Mouse (Mus musculus): Measurements from ENCODE around the gene Lrp2bp. TPM values are rescaled to one million over a fixed set of nuclear protein-coding genes. Genes with fewer than 3 reads are reported as not detected.

Lrp2bp gene
- total and polyA plus RNA-seq, 2 experiments from 2014 or later = 0.36 to 0.99 TPM

DNA sequence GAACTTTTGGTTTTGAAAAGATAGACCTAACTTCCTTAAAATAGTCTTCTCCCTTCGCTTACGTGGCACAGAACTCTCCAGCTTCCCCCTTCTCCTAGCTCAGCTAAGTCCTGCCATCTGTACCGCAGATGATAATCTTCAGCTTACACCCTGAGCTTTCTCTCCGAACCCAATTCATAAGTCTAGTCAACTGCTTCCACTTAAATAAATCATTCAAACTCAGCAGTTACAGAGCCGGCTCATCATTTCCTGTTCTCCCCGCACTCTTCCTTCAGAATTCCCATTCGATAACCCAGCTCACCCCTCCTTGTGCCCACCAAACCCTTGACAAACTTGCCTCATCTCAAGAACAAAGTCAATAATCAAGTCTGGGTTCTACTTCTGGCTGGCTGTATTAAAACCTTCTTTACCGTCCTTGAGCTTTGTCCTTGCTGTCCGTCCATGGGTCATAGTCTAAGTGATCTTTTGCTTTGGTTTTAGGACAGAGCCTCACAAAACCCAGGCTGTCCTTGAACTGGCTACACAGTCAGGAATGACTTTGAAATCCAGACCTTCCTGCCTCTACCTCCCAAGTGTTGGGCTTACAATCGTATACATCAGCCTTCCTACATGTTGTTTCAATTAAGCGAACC, 23.1 kb upstream of the Lrp2bp start:
- TF ChIP-seq CTCF (IDR thresholded peaks at IDR 0.05; ENCODE audit: low read depth) = no peak
- no peak for TF ChIP-seq EP300 (IDR thresholded peaks at IDR 0.05; ENCODE audit: low read depth)
- H3K9me3 ChIP-seq (replicated peaks; ENCODE audit: control insufficient read depth, low read length) = peaks cover 3% of the 10 kb centered on the region; the same call in 1 of the 2 replicates
- no peaks in the 10 kb centered on the region for H3K27me3 ChIP-seq (ENCODE audit: control insufficient read depth, insufficient read depth, low read length)
- peaks cover 13% of the 10 kb centered on the region; the same call in 1 of the 2 replicates for H3K4me1 ChIP-seq (ENCODE audit: control insufficient read depth, insufficient read depth)
- peaks cover 11% of the 10 kb centered on the region for H3K36me3 ChIP-seq (replicated peaks; ENCODE audit: control insufficient read depth, insufficient read depth, low read length)
- H3K4me2 ChIP-seq (ENCODE audit: low read depth, low read length) = peak overlapping the region; percentile 76
- H3K9ac ChIP-seq (replicated peaks; ENCODE audit: low read depth, low read length) = peak overlapping the region; percentile 68
- DNase-seq (ENCODE audit: low spot score) (peak; percentile 11), ATAC-seq (ENCODE audit: insufficient read depth, low read depth) (no peak)
- H3K4me3 ChIP-seq (ENCODE audit: low read depth, low read length) = peak overlapping the region; percentile 75
- WGBS = 55% methylated on average over 11 of the region's 11 CpGs
- H3K27ac ChIP-seq (ENCODE audit: low read depth) = peak overlapping the region; percentile 50; the same call in 1 of the 2 replicates

DNA sequence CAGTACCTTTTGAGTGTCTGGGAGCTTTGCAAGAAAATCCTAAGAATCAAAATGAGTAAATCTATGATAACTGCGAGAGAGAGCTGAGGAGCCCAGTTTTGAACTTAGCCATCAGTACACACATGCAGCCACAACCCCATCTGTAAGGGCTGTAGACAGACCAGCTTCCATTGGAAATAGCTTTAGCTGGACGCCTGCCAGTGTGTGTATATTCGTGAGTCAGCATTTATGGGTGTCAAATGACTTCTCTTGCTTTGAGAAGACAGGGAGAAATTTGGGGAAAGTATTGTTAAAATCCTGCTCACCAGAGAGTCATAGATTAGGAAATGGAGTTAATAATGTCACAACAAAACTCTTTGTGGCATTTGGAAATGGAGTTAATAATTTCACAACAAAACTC, 12.4 kb upstream of the Lrp2bp start:
- Histone ChIP-seq H3K4me2 (ENCODE audit: low read depth, low read length) (no peak overlapping the region), H3K27ac (ENCODE audit: low read depth) (no peak overlapping the region), H3K4me1 (ENCODE audit: control insufficient read depth, insufficient read depth) (no peaks in the 10 kb centered on the region), H3K36me3 (replicated peaks; ENCODE audit: control insufficient read depth, insufficient read depth, low read length) (peaks cover 59% of the 10 kb centered on the region), H3K27me3 (ENCODE audit: control insufficient read depth, insufficient read depth, low read length) (no peaks in the 10 kb centered on the region), H3K4me3 (ENCODE audit: low read depth, low read length) (no peak overlapping the region), H3K9ac (replicated peaks; ENCODE audit: low read depth, low read length) (no peak overlapping the region), H3K9me3 (replicated peaks; ENCODE audit: control insufficient read depth, low read length) (no peaks in the 10 kb centered on the region)
- DNase-seq (ENCODE audit: low spot score) (no peak), ATAC-seq (ENCODE audit: insufficient read depth, low read depth) (no peak)
- TF ChIP-seq EP300 (IDR thresholded peaks at IDR 0.05; ENCODE audit: low read depth) (no peak), CTCF (IDR thresholded peaks at IDR 0.05; ENCODE audit: low read depth) (no peak)
- 72% methylated on average over 3 of the region's 3 CpGs for WGBS

DNA sequence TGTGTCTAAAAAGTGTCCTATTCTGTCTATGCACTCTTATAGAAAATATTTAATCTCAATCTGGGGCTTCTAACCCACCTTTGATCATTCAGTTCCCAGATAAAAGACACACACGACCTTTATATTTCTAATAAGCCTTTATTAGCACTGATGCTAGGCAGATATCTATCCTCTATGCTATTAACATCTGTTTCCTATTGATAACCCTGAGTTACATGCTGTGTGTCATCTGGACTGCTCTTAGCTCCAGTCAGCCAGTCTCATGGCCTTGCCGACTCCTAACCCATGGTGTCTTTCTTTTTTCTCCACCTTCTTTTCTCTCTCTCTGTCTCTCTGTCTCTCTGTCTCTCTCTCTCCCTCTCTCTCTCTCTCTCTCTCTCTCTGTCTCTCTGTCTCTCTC, 10.9 kb upstream of the Lrp2bp start:
- H3K4me1 ChIP-seq (ENCODE audit: control insufficient read depth, insufficient read depth) = no peaks in the 10 kb centered on the region
- ATAC-seq (ENCODE audit: insufficient read depth, low read depth) (no peak), DNase-seq (ENCODE audit: low spot score) (no peak)
- no peak for TF ChIP-seq EP300 (IDR thresholded peaks at IDR 0.05; ENCODE audit: low read depth)
- TF ChIP-seq CTCF (IDR thresholded peaks at IDR 0.05; ENCODE audit: low read depth) = no peak
- peaks cover 51% of the 10 kb centered on the region for H3K36me3 ChIP-seq (replicated peaks; ENCODE audit: control insufficient read depth, insufficient read depth, low read length)
- 58% methylated on average over 2 of the region's 2 CpGs for WGBS
- H3K27me3 ChIP-seq (ENCODE audit: control insufficient read depth, insufficient read depth, low read length) = no peaks in the 10 kb centered on the region
- H3K4me3 ChIP-seq (ENCODE audit: low read depth, low read length) = no peak overlapping the region
- no peaks in the 10 kb centered on the region for H3K9me3 ChIP-seq (replicated peaks; ENCODE audit: control insufficient read depth, low read length)
- H3K4me2 ChIP-seq (ENCODE audit: low read depth, low read length) = no peak overlapping the region
- no peak overlapping the region for H3K27ac ChIP-seq (ENCODE audit: low read depth)
- no peak overlapping the region for H3K9ac ChIP-seq (replicated peaks; ENCODE audit: low read depth, low read length)

DNA sequence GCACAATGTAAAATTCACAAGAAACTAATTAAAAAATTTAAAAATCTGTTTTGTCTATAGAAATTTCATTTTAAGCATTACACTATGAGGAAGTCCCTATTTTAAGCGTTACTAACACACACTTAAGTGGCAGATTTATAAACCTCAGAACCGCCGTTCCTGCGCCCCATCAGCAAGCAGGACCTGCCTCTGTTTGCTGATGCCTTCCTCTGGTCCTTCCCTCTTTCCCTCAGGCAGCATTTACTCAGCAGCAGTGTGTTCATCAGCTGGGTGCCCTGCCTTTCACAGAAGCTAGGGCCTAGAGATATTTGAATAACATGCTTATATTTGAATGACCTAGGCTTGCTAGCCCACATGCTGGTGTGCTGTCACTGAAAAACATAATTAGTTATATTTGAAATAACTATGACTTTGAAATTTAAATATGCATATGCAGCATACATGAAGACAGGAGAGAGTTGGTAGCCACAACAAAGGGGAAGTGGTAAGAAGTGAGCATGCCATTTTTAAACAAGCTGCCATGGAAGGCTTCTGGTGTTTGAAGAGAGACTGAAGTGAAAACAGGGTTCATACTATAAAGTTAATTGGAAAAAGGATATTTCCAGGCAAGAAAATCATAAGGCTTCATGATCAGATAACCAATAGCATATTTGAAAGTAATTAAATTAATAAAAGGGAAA, 8.3 kb upstream of the Lrp2bp start:
- no peaks in the 10 kb centered on the region for H3K9me3 ChIP-seq (replicated peaks; ENCODE audit: control insufficient read depth, low read length)
- DNase-seq (ENCODE audit: low spot score) (no peak), ATAC-seq (ENCODE audit: insufficient read depth, low read depth) (no peak)
- no peak for TF ChIP-seq CTCF (IDR thresholded peaks at IDR 0.05; ENCODE audit: low read depth)
- no peak for TF ChIP-seq EP300 (IDR thresholded peaks at IDR 0.05; ENCODE audit: low read depth)
- no peak overlapping the region for H3K4me2 ChIP-seq (ENCODE audit: low read depth, low read length)
- no peak overlapping the region for H3K9ac ChIP-seq (replicated peaks; ENCODE audit: low read depth, low read length)
- WGBS = 86% methylated on average over 4 of the region's 4 CpGs
- H3K27ac ChIP-seq (ENCODE audit: low read depth) = no peak overlapping the region
- no peaks in the 10 kb centered on the region for H3K27me3 ChIP-seq (ENCODE audit: control insufficient read depth, insufficient read depth, low read length)
- no peak overlapping the region for H3K4me3 ChIP-seq (ENCODE audit: low read depth, low read length)
- no peaks in the 10 kb centered on the region for H3K4me1 ChIP-seq (ENCODE audit: control insufficient read depth, insufficient read depth)
- H3K36me3 ChIP-seq (replicated peaks; ENCODE audit: control insufficient read depth, insufficient read depth, low read length) = peaks cover 49% of the 10 kb centered on the region

DNA sequence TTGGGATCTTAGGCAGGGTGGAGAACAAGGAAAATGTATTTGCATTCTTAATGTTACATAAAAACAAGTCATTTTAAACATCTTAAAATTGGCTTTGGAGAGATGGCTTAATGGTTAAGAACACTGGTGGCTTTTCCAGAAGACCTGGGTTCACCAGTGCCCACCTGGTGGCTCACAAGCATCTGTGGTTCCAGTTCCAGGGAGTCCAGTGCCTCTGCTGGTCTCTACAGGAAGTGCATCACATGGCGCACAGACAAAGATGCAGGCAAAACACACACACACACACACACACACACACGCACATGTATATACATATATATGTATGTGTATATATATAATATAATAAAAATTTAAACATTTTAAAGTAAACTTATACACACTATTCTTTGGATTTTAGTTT, 5.0 kb upstream of the Lrp2bp start:
- TF ChIP-seq CTCF (IDR thresholded peaks at IDR 0.05; ENCODE audit: low read depth) (peak; percentile 5; the same call in 1 of the 2 replicates), EP300 (IDR thresholded peaks at IDR 0.05; ENCODE audit: low read depth) (no peak)
- Histone ChIP-seq H3K27me3 (ENCODE audit: control insufficient read depth, insufficient read depth, low read length) (no peaks in the 10 kb centered on the region), H3K27ac (ENCODE audit: low read depth) (no peak overlapping the region), H3K36me3 (replicated peaks; ENCODE audit: control insufficient read depth, insufficient read depth, low read length) (peaks cover 57% of the 10 kb centered on the region), H3K9me3 (replicated peaks; ENCODE audit: control insufficient read depth, low read length) (no peaks in the 10 kb centered on the region), H3K4me1 (ENCODE audit: control insufficient read depth, insufficient read depth) (peaks cover 2% of the 10 kb centered on the region; the same call in 1 of the 2 replicates), H3K4me2 (ENCODE audit: low read depth, low read length) (no peak overlapping the region), H3K9ac (replicated peaks; ENCODE audit: low read depth, low read length) (no peak overlapping the region), H3K4me3 (ENCODE audit: low read depth, low read length) (no peak overlapping the region)
- no peak for ATAC-seq (ENCODE audit: insufficient read depth, low read depth)
- WGBS = 98% methylated on average over 2 of the region's 2 CpGs
- DNase-seq (ENCODE audit: low spot score) = no peak

All from heart, postnatal 0 days (tissue).